Mouse (Mus musculus): Measurements from ENCODE around the gene Plscr3. TPM values are rescaled to one million over a fixed set of nuclear protein-coding genes. Genes with fewer than 3 reads are reported as not detected.
A peak's percentile ranks its signal among the peaks of the same experiment; 100 is the strongest.

The Plscr3 gene
- polyA plus RNA-seq, 1 experiment from 2014 or later, result 46.3 TPM

DNA sequence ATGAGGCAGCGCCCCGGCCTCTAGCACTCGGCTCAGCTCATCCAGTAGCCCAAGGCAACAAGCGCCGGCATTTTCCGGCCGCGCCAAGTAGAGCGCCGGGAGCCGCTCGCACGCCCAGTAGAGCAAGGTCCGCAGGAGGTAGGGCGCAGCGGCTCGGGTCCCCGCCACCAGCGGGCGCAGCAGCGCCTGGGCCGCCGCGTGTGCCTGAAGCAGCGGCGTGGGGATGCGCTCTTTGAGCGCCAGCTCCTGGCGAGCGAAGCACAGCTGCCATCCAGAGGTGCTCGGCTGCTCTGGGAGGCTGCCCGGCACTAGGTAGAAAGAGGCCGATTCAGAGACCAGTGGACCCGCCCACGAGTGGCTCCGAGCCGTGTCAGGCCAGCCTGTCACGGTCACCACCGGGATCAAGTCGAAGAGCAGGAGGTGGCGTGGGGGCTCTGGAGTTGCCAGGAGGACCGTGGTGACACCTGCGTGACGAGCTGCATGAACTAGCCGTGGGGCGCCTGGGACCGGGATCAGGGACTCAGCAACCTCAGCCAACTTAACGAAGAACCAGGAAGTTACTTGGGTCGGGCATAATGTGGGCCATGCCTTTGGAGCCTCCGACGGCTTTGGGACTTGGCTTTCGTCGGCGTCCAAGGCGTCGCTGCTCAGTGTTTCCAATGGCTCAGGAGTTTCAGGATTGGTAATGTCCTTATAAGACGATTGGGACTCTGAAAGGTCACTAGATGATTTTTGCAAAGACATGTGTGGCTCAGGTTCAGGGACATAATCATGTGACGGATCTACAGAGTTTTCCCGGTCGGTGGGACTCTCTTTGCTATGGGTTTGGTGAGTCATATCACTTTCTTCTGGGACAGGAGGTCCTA, 42.2 kb upstream of the Plscr3 start:
- Histone ChIP-seq H3K27me3 (ENCODE audit: control insufficient read depth, insufficient read depth, low read depth, low read length) (peaks cover 16% of the 10 kb centered on the region), H3K9ac (ENCODE audit: low read depth, low read length) (peak overlapping the region; percentile 64), H3K4me3 (ENCODE audit: low read depth, low read length) (peak overlapping the region; percentile 54), H3K9me3 (replicated peaks; ENCODE audit: control insufficient read depth, low read length, poor library complexity, severe bottlenecking) (no peaks in the 10 kb centered on the region), H3K36me3 (ENCODE audit: control insufficient read depth, insufficient read depth, low read length) (no peaks in the 10 kb centered on the region), H3K4me2 (ENCODE audit: low read length) (peak overlapping the region; percentile 90), H3K27ac (ENCODE audit: low read length) (peak overlapping the region; percentile 45), H3K4me1 (ENCODE audit: control insufficient read depth, insufficient read depth, low read length) (peaks cover 48% of the 10 kb centered on the region)
- peak; percentile 29; the same call in 1 of the 2 replicates for ATAC-seq
- WGBS, result under 1% methylated on average over 60 of the region's 60 CpGs

DNA sequence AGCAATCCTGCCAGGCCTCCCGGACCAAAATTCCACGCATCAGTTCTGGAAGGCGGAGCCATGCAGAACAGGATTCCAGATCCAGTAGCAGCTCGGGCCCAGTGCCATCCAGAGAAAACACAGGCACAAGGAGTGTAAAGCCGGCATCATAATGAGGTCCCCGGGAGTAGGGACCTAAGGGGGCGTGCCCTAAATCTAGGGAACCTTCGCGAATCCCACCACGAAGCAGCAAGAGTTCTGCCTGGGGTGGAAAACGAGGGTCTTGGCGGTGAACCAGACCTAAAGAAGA, 41.6 kb upstream of the Plscr3 start:
- Histone ChIP-seq H3K27ac (ENCODE audit: low read length) (no peak overlapping the region), H3K4me1 (ENCODE audit: control insufficient read depth, insufficient read depth, low read length) (peaks cover 43% of the 10 kb centered on the region), H3K4me3 (ENCODE audit: low read depth, low read length) (0 out of 2 replicates have a peak overlapping the region, but pooled peaks have one; percentile 1), H3K36me3 (ENCODE audit: control insufficient read depth, insufficient read depth, low read length) (no peaks in the 10 kb centered on the region), H3K9ac (ENCODE audit: low read depth, low read length) (peak overlapping the region; percentile 35; the same call in 1 of the 2 replicates), H3K9me3 (replicated peaks; ENCODE audit: control insufficient read depth, low read length, poor library complexity, severe bottlenecking) (no peaks in the 10 kb centered on the region), H3K27me3 (ENCODE audit: control insufficient read depth, insufficient read depth, low read depth, low read length) (peaks cover 16% of the 10 kb centered on the region), H3K4me2 (ENCODE audit: low read length) (peak overlapping the region; percentile 90)
- WGBS, result 5% methylated on average over 12 of the region's 12 CpGs
- no peak for ATAC-seq

DNA sequence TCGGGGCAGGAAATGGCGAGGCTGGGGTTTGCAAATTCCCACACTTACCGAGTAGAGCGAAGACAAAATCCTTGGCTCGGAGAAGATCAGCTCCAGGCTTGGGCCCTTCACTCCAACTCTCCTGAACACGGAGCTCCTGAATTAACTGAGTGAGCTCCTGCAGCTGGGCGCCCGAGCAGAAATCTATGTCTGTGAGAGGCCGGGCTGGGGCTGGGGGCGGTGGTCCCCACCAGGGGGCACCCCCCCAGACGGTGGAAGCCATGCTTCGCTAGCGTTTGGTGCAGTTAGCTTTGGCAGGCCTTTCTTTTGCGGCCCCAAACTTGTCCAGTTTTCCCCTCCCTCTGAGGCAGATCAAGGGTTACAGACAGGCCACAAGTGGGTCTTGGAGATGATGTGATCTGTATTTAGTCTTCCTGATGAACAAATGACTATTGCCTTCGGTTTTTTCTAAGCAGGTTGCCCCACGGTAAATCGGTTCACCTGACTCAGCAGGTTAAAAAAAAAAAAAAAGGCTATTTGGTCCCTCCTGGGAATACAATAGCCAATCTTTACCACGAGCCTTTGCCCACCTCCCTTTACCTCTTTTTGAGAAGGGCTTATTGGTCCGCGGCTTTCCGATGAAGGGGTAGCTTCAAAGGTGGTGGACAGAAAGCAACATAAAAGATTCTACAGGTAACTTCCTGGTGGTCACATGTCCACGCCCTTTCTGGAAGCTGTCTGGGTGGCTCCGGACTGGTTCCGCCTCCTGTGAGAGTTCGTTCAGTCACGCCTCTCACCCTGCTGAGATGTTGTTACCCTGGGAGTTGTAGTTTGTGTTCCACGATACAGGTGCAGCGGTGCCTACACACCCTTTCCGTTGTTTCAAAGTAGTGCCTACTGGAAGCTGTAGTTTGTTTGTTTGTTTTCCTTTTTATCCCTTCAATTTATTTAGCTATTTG, 40.9 kb upstream of the Plscr3 start, which contains the start of gene Tmem102:
TSS of gene Tmem102 (minus strand) at position 653 of the 938 bp plus-strand sequence.
- Histone ChIP-seq H3K27me3 (ENCODE audit: control insufficient read depth, insufficient read depth, low read depth, low read length) (peaks cover 16% of the 10 kb centered on the region), H3K27ac (ENCODE audit: low read length) (no peak within 1 kb of the TSS)

DNA sequence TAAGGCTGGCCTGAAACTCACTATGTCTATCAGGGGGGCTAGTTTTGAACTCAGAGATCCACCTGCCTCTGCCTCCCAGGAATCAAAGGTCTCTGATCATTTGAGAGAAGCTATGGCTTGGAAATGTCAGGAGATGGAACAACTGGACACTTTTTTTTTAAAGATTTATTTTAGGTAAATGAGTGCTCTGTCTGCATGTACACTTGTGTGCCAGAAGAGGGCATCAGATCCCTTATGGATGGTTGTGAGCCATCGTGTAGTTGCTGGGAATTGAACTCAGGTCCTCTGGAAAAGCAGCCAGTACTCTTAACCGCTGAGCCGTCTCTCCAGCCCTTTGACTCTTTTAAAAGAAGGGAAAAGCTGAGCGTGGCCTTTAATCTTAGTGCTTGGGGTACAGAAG, 39.8 kb upstream of the Plscr3 start:
- no peak overlapping the region for H3K4me2 ChIP-seq (ENCODE audit: low read length)
- H3K27ac ChIP-seq (ENCODE audit: low read length), result no peak overlapping the region
- no peaks in the 10 kb centered on the region for H3K36me3 ChIP-seq (ENCODE audit: control insufficient read depth, insufficient read depth, low read length)
- no peaks in the 10 kb centered on the region for H3K9me3 ChIP-seq (replicated peaks; ENCODE audit: control insufficient read depth, low read length, poor library complexity, severe bottlenecking)
- 86% methylated on average over 4 of the region's 4 CpGs for WGBS
- ATAC-seq, result no peak
- H3K9ac ChIP-seq (ENCODE audit: low read depth, low read length), result no peak overlapping the region
- peaks cover 36% of the 10 kb centered on the region for H3K4me1 ChIP-seq (ENCODE audit: control insufficient read depth, insufficient read depth, low read length)
- H3K4me3 ChIP-seq (ENCODE audit: low read depth, low read length), result no peak overlapping the region
- peaks cover 16% of the 10 kb centered on the region for H3K27me3 ChIP-seq (ENCODE audit: control insufficient read depth, insufficient read depth, low read depth, low read length)

More for the DNA sequence above, 40.9 kb upstream of the Plscr3 start, which contains the start of gene Tmem102:
- H3K4me2 ChIP-seq (ENCODE audit: low read length), result peak within 1 kb of the TSS; percentile 90
- WGBS, result 8% methylated on average over 29 of the region's 29 CpGs
- H3K4me1 ChIP-seq (ENCODE audit: control insufficient read depth, insufficient read depth, low read length), result peaks cover 38% of the 10 kb centered on the region
- H3K36me3 ChIP-seq (ENCODE audit: control insufficient read depth, insufficient read depth, low read length), result no peaks in the 10 kb centered on the region
- H3K9me3 ChIP-seq (replicated peaks; ENCODE audit: control insufficient read depth, low read length, poor library complexity, severe bottlenecking), result no peaks in the 10 kb centered on the region
- ATAC-seq, result no peak
- 0 out of 2 replicates have a peak within 1 kb of the TSS, but pooled peaks have one; percentile 1 for H3K4me3 ChIP-seq (ENCODE audit: low read depth, low read length)
- H3K9ac ChIP-seq (ENCODE audit: low read depth, low read length), result peak within 1 kb of the TSS; percentile 35; the same call in 1 of the 2 replicates

DNA sequence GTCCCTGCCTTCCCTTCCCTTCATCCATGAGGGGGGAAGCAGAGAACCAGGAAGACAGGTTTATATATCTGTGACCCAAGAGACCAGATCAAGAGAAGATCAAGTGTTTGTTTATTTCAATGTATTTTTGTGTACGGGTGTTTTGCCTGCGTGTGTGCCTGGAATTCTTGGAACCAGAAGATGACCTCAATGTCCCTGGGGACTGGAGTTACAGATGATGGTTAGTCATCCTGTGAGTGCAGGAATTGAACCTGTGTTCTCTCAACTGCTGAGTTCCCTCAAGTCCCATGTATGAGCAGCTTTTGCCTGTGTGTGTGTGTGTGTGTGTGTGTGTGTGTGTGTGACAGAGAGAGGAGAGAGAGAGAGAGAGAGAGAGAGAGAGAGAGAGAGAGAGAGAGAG, 38.5 kb upstream of the Plscr3 start:
- H3K9me3 ChIP-seq (replicated peaks; ENCODE audit: control insufficient read depth, low read length, poor library complexity, severe bottlenecking), result no peaks in the 10 kb centered on the region
- WGBS, result 89% methylated on average over 2 of the region's 2 CpGs
- peaks cover 16% of the 10 kb centered on the region for H3K27me3 ChIP-seq (ENCODE audit: control insufficient read depth, insufficient read depth, low read depth, low read length)
- no peak overlapping the region for H3K27ac ChIP-seq (ENCODE audit: low read length)
- H3K4me3 ChIP-seq (ENCODE audit: low read depth, low read length), result no peak overlapping the region
- no peak overlapping the region for H3K4me2 ChIP-seq (ENCODE audit: low read length)
- H3K4me1 ChIP-seq (ENCODE audit: control insufficient read depth, insufficient read depth, low read length), result peaks cover 24% of the 10 kb centered on the region
- no peaks in the 10 kb centered on the region for H3K36me3 ChIP-seq (ENCODE audit: control insufficient read depth, insufficient read depth, low read length)
- no peak for ATAC-seq
- no peak overlapping the region for H3K9ac ChIP-seq (ENCODE audit: low read depth, low read length)

DNA sequence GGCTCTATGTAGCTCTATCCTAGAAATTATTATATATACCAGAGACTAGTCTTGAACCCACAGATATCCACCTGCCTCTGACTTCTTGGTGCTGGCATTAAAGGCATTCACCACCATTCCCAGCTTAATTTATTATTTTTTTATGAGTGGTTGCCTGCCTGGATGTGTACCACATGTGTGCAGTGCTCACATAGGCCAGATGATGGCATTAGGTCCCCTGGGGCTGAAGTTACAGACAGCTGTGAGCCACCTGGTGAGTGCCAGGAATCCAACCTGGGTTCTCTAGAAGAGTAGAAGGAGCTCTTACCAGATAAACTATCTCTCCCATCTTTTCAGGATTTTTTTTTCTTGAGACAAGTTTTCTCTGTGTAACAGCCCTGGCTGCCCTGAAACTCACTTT, 35.9 kb upstream of the Plscr3 start:
- Histone ChIP-seq H3K4me2 (ENCODE audit: low read length) (no peak overlapping the region), H3K9ac (ENCODE audit: low read depth, low read length) (no peak overlapping the region), H3K4me3 (ENCODE audit: low read depth, low read length) (no peak overlapping the region), H3K9me3 (replicated peaks; ENCODE audit: control insufficient read depth, low read length, poor library complexity, severe bottlenecking) (no peaks in the 10 kb centered on the region), H3K27me3 (ENCODE audit: control insufficient read depth, insufficient read depth, low read depth, low read length) (peaks cover 9% of the 10 kb centered on the region), H3K36me3 (ENCODE audit: control insufficient read depth, insufficient read depth, low read length) (no peaks in the 10 kb centered on the region), H3K27ac (ENCODE audit: low read length) (no peak overlapping the region), H3K4me1 (ENCODE audit: control insufficient read depth, insufficient read depth, low read length) (no peaks in the 10 kb centered on the region)
- no peak for ATAC-seq

DNA sequence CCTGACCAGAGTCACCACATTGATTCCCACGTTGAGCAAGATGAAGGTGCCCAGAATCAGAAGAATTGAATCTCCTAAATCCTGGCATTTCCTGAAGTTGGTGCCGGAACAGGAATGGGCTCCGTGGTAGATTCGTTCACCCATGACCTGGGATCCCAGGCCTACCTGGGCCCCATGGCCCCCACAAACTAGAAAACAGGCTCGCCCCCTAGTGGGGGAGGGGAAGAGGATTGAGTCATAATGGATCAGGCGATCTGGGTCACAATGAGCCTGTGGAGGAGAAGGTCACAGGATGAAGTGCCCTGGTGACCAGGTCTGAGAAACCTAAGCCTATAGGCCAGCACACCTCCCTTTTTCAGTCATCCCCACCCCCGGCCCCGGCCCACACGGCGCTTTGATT, 31.0 kb upstream of the Plscr3 start, which contains the start of gene Gm39566:
TSS of gene Gm39566 (minus strand) at position 144 of the 400 bp plus-strand sequence.
- H3K4me2 ChIP-seq (ENCODE audit: low read length), result no peak within 1 kb of the TSS
- H3K27ac ChIP-seq (ENCODE audit: low read length), result no peak within 1 kb of the TSS
- H3K9me3 ChIP-seq (replicated peaks; ENCODE audit: control insufficient read depth, low read length, poor library complexity, severe bottlenecking), result no peaks in the 10 kb centered on the region; the same call in 1 of the 2 replicates
- no peaks in the 10 kb centered on the region for H3K36me3 ChIP-seq (ENCODE audit: control insufficient read depth, insufficient read depth, low read length)
- no peaks in the 10 kb centered on the region for H3K27me3 ChIP-seq (ENCODE audit: control insufficient read depth, insufficient read depth, low read depth, low read length)
- H3K4me3 ChIP-seq (ENCODE audit: low read depth, low read length), result no peak within 1 kb of the TSS
- 60% methylated on average over 10 of the region's 10 CpGs for WGBS
- H3K9ac ChIP-seq (ENCODE audit: low read depth, low read length), result no peak within 1 kb of the TSS
- H3K4me1 ChIP-seq (ENCODE audit: control insufficient read depth, insufficient read depth, low read length), result no peaks in the 10 kb centered on the region
- no peak for ATAC-seq

DNA sequence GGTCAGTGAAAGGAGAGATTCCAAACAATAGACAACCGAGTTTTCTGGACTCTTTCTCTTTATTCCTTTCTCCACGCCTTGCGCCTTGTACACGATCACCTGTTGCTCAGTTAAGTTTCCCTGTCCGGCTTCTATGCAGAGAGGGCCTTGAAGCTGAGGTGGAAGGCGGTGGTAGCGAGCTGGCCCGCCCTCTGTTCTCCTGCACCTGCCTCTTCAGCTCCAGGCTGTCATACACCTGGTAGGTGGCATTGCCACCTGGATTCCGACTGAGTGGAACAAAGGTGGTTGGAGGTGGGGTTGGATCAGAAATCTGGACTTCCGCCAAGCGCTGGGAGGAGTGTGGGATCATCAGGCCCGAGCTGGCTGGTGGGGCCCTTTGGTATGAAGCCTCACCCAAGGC, 29.7 kb upstream of the Plscr3 start:
- WGBS, result 93% methylated on average over 12 of the region's 12 CpGs
- H3K27ac ChIP-seq (ENCODE audit: low read length), result no peak overlapping the region

More for the DNA sequence above, 29.7 kb upstream of the Plscr3 start:
- no peaks in the 10 kb centered on the region for H3K36me3 ChIP-seq (ENCODE audit: control insufficient read depth, insufficient read depth, low read length)
- H3K9ac ChIP-seq (ENCODE audit: low read depth, low read length), result no peak overlapping the region
- no peaks in the 10 kb centered on the region for H3K4me1 ChIP-seq (ENCODE audit: control insufficient read depth, insufficient read depth, low read length)
- no peaks in the 10 kb centered on the region for H3K27me3 ChIP-seq (ENCODE audit: control insufficient read depth, insufficient read depth, low read depth, low read length)
- ATAC-seq, result no peak
- H3K4me3 ChIP-seq (ENCODE audit: low read depth, low read length), result no peak overlapping the region
- no peaks in the 10 kb centered on the region; the same call in 1 of the 2 replicates for H3K9me3 ChIP-seq (replicated peaks; ENCODE audit: control insufficient read depth, low read length, poor library complexity, severe bottlenecking)
- no peak overlapping the region for H3K4me2 ChIP-seq (ENCODE audit: low read length)
